Mouse (Mus musculus) heart, adult 2 months (tissue): ENCODE data around the gene Rpl22.

Experiments
- CTCF ChIP-seq: fragments of 200-600 bp; IDR thresholded peaks from 2 replicates; pipeline ENCODE4 v1.8.1; 2022; ENCODE audit warnings: antibody characterized with exemption, mild to moderate bottlenecking, moderate library complexity
- POLR2A ChIP-seq: fragments of 200-500 bp; IDR thresholded peaks from 2 replicates; pipeline ENCODE4 v1.6.1; 2011; ENCODE audit warnings: mild to moderate bottlenecking, low read depth, low read length, control low read depth; ENCODE audit not compliant: insufficient read depth

DNA sequence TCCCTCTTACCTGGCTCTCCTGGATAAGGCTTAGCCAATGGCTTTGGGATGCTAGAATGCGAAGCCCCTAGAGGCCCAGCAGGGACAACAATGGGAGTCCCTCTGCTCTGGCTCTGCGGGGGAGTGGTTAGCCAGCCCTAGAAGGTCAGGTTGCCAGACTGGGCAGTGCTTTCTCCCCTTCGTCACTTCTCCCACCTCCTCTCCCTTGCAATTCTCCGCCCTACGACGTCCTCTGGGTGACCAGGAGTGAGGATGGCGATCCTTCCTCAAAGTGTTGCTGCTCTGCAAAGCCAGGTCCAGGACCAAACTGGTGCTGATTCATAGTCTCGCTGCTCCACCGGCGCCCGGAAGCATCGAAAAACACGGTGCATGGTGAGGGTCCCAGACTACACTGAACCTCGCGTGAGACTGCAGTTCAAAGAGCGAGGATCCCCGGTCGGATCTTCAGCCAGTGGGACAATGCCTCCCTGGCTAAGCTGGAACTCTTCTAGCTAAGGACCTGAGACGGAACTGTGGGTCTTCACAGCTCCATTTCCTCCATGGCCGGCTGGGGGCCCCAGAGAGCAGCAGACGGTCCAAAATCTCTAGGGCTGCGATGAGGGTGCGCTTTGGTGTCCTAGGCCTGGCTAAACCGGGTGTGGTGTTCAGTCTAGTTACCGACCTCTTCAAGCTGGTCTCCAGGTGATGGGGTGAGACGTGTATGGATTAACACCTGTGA is 6.9 kb upstream of the Rpl22 start, which contains the start of gene Rnf207:
- TF ChIP-seq CTCF (peak; percentile 76), POLR2A (peak; percentile 84; the same call in 1 of the 2 replicates)
